Mouse (Mus musculus) testis, postnatal 10 days (tissue): ENCODE results near the gene Dnajb13.

ENCODE experiments used
- DNase-seq: peaks from one replicate; pipeline ENCODE4 v3.0.0; 2021; ENCODE audit warnings: low spot score

The Dnajb13 gene

DNA sequence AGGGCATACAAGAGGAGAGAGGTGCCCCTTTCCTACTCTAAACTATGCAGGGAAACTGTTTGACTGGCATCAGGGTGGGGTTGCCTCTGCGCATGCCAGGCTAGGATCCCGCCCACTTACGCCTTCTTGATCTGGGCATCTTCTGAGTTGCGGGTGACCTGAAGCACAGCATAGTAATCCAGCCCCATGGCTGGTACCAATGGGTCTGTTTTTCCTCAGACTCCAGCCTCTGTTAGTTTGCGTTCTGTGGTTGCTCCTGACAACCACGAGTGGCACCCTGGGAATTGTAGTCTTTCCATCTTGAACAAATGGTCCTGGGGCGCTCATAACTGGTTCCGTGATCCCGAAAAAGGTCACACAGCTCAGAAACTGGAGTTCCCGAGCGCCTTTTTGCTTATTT is at the start of gene Dnajb13:
TSS of gene Dnajb13 (minus strand) at position 388 of the 400 bp plus-strand sequence.
- no peak for DNase-seq

- no peak for DNase-seq
Measured at GRCm38 (mm10) chr7:100561861-100562587, 47.3 kb upstream of the Dnajb13 start.

GRCm38 (mm10) chr7:100559331-100559730 is 44.6 kb upstream of the Dnajb13 start:
- no peak for DNase-seq

DNA sequence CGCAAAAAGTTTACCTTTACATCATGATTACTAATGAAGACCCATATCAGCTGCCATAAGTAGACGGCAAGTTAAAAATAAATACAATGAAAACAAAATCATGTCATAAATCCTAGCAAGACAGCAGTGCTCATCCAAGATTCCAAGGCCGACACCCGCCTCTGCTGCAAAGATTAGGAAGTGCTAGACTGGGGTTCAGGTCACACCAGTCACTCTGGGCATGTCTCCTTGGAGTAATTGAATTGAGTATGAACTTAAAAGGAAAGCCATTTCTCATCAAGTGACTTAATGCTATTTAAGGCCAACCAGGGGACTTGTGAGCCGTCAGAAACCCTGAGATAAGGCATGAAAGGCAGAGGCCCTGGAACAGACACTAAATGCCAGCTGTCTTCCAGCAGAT is 42.5 kb upstream of the Dnajb13 start:
- no peak for DNase-seq

- DNase-seq = peak; percentile 55
Measured at GRCm38 (mm10) chr7:100555431-100555951, 40.7 kb upstream of the Dnajb13 start.

DNA sequence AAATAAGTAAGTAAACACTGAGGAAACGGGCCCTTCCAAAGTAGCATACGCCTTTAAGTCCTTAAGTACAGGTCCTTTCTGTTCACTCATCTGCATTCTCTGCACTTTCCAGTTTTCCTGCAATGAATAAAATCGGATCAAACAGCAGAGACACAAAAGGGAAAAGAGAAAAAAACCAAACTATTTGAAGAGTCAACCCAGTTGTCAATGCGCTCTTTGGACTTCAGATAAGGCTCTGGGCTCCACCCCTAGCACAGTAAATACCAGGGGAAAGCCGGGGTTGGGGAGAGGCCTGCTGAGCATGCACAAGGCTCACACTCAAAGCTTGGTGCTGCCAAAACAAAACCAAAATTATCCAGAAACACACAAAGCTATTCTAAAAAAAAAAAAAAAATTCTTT is 40.2 kb upstream of the Dnajb13 start:
- DNase-seq = no peak

DNA sequence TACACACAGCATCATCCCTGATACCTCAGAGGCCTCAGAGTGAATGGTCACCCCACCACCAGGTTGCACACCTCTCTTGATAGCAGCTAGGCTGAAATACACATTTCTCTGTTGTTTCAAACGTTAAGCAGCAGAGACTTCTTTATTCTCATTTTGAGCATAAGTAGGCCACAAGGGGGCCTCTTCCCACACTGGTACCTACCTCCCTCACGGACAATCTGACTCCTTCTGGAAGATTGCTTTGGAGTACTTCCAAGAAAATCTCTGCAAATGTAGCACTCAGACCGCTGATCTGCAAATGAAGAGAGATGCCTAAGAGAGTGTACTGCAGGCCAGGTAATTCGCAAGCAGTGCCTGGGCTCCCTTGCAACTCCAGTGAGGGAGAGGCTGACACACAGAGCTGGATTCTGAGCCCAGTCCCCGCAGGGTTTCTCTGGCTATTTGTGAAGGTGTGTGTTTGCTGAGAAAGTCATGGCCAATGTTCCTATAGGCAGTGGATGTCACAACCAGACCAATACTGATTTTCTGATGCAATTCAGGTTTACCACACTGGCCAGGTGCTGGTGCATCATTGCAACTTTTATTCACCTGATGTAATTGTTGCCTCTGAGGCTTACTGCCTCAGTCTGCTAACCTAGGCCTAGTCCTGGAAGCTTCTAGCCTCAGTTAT is 35.7 kb upstream of the Dnajb13 start:
- peak; percentile 65 for DNase-seq

DNA sequence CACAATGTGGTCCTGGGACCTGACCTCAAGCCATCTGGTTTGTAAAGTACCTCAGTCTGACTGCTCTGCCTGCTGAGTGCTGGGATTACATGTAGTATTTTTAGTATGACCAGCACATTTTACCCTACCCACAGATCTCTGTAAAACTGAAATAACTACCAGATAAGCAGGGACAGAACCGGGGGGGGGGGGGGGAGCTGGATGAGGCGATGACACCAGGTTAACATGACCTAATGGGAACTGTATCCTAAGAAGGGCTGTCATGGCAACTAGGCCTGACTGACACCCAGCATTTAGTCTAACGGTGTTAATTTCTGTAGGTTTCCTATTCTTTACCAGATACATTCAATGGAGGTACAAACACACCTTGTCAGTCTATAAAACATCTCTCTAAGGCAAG is 35.0 kb upstream of the Dnajb13 start:
- DNase-seq = no peak

- DNase-seq = no peak
Measured at GRCm38 (mm10) chr7:100547631-100548030, 32.9 kb upstream of the Dnajb13 start.

DNA sequence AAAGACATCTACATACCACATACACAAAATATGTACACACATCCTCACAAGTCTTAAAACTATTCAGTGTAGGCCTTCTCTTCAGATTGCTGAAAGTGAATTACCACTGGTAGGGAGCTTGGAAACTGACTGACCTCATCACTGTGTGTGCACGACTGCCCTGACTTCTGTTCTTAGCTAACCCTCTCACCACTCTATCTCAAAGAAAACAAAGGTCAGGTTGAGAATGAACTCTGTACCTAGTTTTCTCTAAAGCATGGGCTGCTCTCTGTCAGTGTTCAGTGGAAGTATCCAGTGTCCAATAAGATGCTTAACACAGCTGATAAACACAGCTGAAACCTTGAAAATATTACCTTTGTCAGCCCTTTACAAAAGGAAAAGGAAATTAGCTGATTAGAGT is 29.7 kb upstream of the Dnajb13 start:
- no peak for DNase-seq

- no peak for DNase-seq
Measured at GRCm38 (mm10) chr7:100539516-100539915, 24.8 kb upstream of the Dnajb13 start.

DNA sequence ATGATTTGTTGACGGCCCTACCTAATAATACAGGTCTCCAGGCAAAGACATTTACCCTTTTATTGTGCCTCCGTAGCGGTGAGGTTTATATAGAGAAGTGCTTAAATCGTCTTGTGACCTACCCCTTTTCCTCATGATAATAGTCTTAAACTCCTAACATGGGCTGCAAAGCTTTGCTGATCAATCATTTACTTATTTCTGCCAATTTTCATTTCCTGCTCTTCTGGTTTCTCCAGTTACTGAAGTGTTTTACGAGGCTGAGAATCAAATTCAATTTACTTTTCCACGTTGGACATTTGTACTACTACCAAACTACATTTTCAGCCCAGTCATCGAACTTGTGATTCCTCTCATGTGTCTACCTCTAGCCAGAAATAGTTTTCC is 22.8 kb upstream of the Dnajb13 start:
- DNase-seq = no peak

GRCm38 (mm10) chr7:100536804-100537518 is 22.2 kb upstream of the Dnajb13 start, which contains the start of gene Coa4:
Coa4 (plus strand) TSS chr7:100537071.
- peak; percentile 84 for DNase-seq

DNA sequence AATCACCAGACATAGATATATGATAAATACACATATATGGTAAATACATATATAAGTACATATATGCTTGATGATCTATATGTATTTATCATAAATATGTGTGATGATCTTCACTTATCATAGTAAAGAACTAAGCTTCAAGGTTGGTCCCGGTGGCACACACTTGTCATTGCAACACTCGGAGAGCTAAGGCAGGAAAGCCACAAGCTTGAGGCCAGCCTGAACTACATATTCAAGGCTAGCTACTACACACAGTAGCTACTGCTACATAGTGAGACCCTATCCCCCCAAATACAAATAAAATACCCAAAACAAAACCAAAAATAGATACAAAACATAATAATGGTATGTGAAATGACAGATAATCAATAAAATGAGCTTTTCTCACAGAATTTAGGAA is 21.1 kb upstream of the Dnajb13 start:
- no peak for DNase-seq

DNA sequence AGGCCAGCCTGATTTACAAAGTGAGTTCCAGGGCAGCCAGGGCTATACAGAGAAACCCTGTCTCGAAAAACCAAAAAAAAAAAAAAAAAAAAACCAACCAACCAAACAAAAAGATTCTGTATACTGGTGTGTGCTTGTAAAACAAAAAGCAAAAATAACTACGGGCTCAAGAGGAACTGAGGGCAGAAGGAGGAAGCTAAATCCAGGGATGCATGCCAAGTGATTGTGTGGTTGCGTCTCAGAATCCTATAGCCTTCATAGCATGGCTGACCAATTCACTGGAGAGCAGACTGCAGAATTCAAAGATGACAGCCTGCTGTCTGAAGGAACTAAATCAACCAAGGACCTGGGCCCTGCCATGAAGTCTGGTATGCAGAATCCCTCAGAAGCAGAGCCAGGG is 19.5 kb upstream of the Dnajb13 start:
- no peak for DNase-seq

- no peak for DNase-seq
Measured at GRCm38 (mm10) chr7:100533503-100533902, 18.7 kb upstream of the Dnajb13 start.

GRCm38 (mm10) chr7:100530766-100531165 is 16.0 kb upstream of the Dnajb13 start:
- DNase-seq = no peak

DNA sequence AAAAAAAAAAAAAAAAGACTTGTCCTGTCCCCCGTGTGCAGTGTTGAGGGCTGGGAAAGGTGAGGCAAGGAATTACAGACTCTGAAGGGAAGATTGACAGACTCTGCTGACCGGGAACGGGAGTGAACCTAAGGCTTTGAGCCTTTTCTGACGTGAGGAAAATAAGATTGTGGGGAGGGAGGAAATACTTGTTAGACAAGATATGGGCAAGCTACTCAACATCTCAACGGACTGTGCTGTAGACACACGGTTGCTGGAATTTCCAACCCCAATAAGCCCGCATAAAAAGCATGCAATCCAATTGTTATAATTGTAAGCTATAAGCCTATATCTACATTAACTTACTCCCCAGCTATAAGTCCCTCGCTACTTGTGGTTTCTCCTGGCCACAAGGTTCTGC is 9.9 kb upstream of the Dnajb13 start:
- no peak for DNase-seq

DNA sequence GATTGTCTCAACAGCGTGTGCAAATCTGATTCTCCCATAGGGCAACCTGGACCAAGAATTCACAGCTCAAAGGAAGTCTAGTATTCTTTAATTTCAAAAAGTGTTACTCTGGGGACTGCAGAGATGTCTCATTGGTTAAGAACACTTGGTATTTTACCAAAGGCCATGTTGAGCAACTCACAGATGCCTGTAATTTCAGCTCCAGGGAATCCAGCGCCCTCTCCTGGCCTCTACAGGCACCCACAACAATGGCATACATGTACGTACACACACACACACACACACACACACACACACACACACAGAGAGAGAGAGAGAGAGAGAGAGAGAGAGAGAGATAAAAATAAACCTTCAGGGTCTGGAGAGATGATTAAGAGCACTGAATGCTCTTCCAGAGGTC is 7.5 kb upstream of the Dnajb13 start:
- DNase-seq = no peak

GRCm38 (mm10) chr7:100520663-100521285 is 6.0 kb upstream of the Dnajb13 start:
- peak; percentile 95 for DNase-seq

GRCm38 (mm10) chr7:100520204-100520603 is 5.4 kb upstream of the Dnajb13 start:
- no peak for DNase-seq

GRCm38 (mm10) chr7:100511602-100512001 is 3.2 kb downstream of the Dnajb13 start:
- DNase-seq = no peak
